Mouse (Mus musculus) forebrain, embryonic 15.5 days (tissue): ENCODE data around the gene Tgfbr3. TPM values are rescaled to one million over a fixed set of nuclear protein-coding genes. Genes with fewer than 3 reads are reported as not detected.
"Not testable (repeated sequence)": the region's sequence is repeated elsewhere in the genome, so short reads cannot be mapped to it uniquely, and the experiment has no call there.

Experiments
- ATAC-seq: fragments of 200-750 bp; cut with Nextera tagmentation; replicated peaks from 2 replicates; pipeline ENCODE4 v1.8.0; 2017; ENCODE audit warnings: mild to moderate bottlenecking, moderate TSS enrichment, moderate library complexity
- H3K27ac ChIP-seq: fragments of 300-500 bp; sonication (generic); replicated peaks from 2 replicates; pipeline ENCODE4 v1.5.1; 2015; ENCODE audit warnings: mild to moderate bottlenecking, inconsistent platforms
- H3K27me3 ChIP-seq: fragments of 300-500 bp; sonication (generic); 2 replicates; pipeline ENCODE4 v1.6.1; 2015; ENCODE audit warnings: inconsistent platforms
- H3K36me3 ChIP-seq: fragments of 300-500 bp; sonication (generic); 2 replicates; pipeline ENCODE4 v1.6.1; 2015; ENCODE audit warnings: mild to moderate bottlenecking, inconsistent platforms
- H3K4me1 ChIP-seq: fragments of 300-500 bp; sonication (generic); 2 replicates; pipeline ENCODE4 v1.6.1; 2015; ENCODE audit warnings: inconsistent platforms
- H3K4me2 ChIP-seq: fragments of 300-500 bp; sonication (generic); replicated peaks from 2 replicates; pipeline ENCODE4 v1.6.1; 2015; ENCODE audit warnings: mild to moderate bottlenecking, inconsistent platforms
- H3K4me3 ChIP-seq: fragments of 300-500 bp; sonication (generic); 2 replicates; pipeline ENCODE4 v1.5.1; 2015; ENCODE audit warnings: mild to moderate bottlenecking, inconsistent platforms
- H3K9ac ChIP-seq: fragments of 300-500 bp; sonication (generic); replicated peaks from 2 replicates; pipeline ENCODE4 v1.6.1; 2015; ENCODE audit warnings: mild to moderate bottlenecking, inconsistent platforms
- H3K9me3 ChIP-seq: fragments of 300-500 bp; sonication (generic); 2 replicates; pipeline ENCODE4 v1.6.1; 2016; ENCODE audit warnings: inconsistent platforms
- WGBS: fragments of 180-500 bp; shearing (Covaris S2); methylation state at CpG from one replicate; pipeline ENCODE4 v1.1.7; 2015; ENCODE audit warnings: mixed read lengths; 5-methylcytosine and 5-hydroxymethylcytosine counted together
- polyA plus RNA-seq: library from polyadenylated mRNA; unstranded; fragments of >200 nt; fragmentation: Nextera tagmentation; extraction: Ambion mirVana; gene quantifications from 2 replicates; pipeline ENCODE4 v1.2.1, GENCODE M21; 2015

The Tgfbr3 gene
- polyA plus RNA-seq, 1 experiment from 2014 or later: 2.0 TPM

- H3K4me1 ChIP-seq: no peaks in the 10 kb centered on the region
- H3K4me2 ChIP-seq: no peak overlapping the region
- no peaks in the 10 kb centered on the region for H3K36me3 ChIP-seq
- H3K27me3 ChIP-seq: no peaks in the 10 kb centered on the region; the same call in none of the 2 replicates
- H3K4me3 ChIP-seq: no peak overlapping the region
- H3K9ac ChIP-seq: no peak overlapping the region
- WGBS: 85% methylated on average over 9 of the region's 9 CpGs
- no peak for ATAC-seq
- H3K9me3 ChIP-seq: no peaks in the 10 kb centered on the region
- H3K27ac ChIP-seq: no peak overlapping the region
Observed at GRCm38 (mm10) chr5:107229037-107229436, 60.4 kb downstream of the Tgfbr3 start.

GRCm38 (mm10) chr5:107227580-107227979, 61.8 kb downstream of the Tgfbr3 start:
- H3K4me3 ChIP-seq: no peak overlapping the region
- no peak for ATAC-seq
- H3K9ac ChIP-seq: no peak overlapping the region
- no peak overlapping the region for H3K4me2 ChIP-seq
- H3K4me1 ChIP-seq: no peaks in the 10 kb centered on the region
- no peak overlapping the region for H3K27ac ChIP-seq
- no peaks in the 10 kb centered on the region for H3K9me3 ChIP-seq
- no peaks in the 10 kb centered on the region for H3K36me3 ChIP-seq
- no peaks in the 10 kb centered on the region; the same call in none of the 2 replicates for H3K27me3 ChIP-seq

GRCm38 (mm10) chr5:107224820-107225417, 64.5 kb downstream of the Tgfbr3 start:
- peaks cover 4% of the 10 kb centered on the region; the same call in 1 of the 2 replicates for H3K4me1 ChIP-seq
- no peaks in the 10 kb centered on the region; the same call in none of the 2 replicates for H3K27me3 ChIP-seq
- no peak overlapping the region for H3K4me2 ChIP-seq
- no peak overlapping the region for H3K27ac ChIP-seq
- H3K4me3 ChIP-seq: no peak overlapping the region
- no peaks in the 10 kb centered on the region for H3K36me3 ChIP-seq
- no peak for ATAC-seq
- 86% methylated on average over 7 of the region's 7 CpGs for WGBS
- H3K9ac ChIP-seq: no peak overlapping the region
- H3K9me3 ChIP-seq: no peaks in the 10 kb centered on the region

- no peak for ATAC-seq
- 88% methylated on average over 5 of the region's 5 CpGs for WGBS
Observed at GRCm38 (mm10) chr5:107224151-107224550, 65.3 kb downstream of the Tgfbr3 start.

GRCm38 (mm10) chr5:107223483-107223882, 65.9 kb downstream of the Tgfbr3 start:
- not testable (repeated sequence) for H3K9me3 ChIP-seq, H3K9ac ChIP-seq, H3K4me1 ChIP-seq, H3K36me3 ChIP-seq, H3K27ac ChIP-seq, ATAC-seq, H3K4me3 ChIP-seq, H3K4me2 ChIP-seq, H3K27me3 ChIP-seq
- 89% methylated on average over 2 of the region's 2 CpGs for WGBS

More at GRCm38 (mm10) chr5:107224151-107224550, 65.3 kb downstream of the Tgfbr3 start:
- Histone ChIP-seq H3K36me3 (no peaks in the 10 kb centered on the region), H3K27me3 (no peaks in the 10 kb centered on the region; the same call in none of the 2 replicates), H3K4me3 (no peak overlapping the region), H3K4me2 (no peak overlapping the region), H3K9ac (no peak overlapping the region), H3K27ac (no peak overlapping the region), H3K9me3 (no peaks in the 10 kb centered on the region), H3K4me1 (peaks cover 4% of the 10 kb centered on the region; the same call in 1 of the 2 replicates)

GRCm38 (mm10) chr5:107223029-107223428, 66.4 kb downstream of the Tgfbr3 start:
- no peaks in the 10 kb centered on the region for H3K36me3 ChIP-seq
- 85% methylated on average over 9 of the region's 9 CpGs for WGBS
- no peaks in the 10 kb centered on the region for H3K9me3 ChIP-seq
- no peak overlapping the region for H3K4me2 ChIP-seq
- H3K27me3 ChIP-seq: no peaks in the 10 kb centered on the region; the same call in 1 of the 2 replicates
- no peak overlapping the region for H3K27ac ChIP-seq
- no peak overlapping the region for H3K9ac ChIP-seq
- no peak overlapping the region for H3K4me3 ChIP-seq
- H3K4me1 ChIP-seq: peaks cover 4% of the 10 kb centered on the region; the same call in 1 of the 2 replicates
- ATAC-seq: no peak

GRCm38 (mm10) chr5:107222670-107223005, 66.8 kb downstream of the Tgfbr3 start:
- 92% methylated on average over 1 of the region's 1 CpGs for WGBS
- no peak overlapping the region for H3K4me2 ChIP-seq

GRCm38 (mm10) chr5:107221892-107222669, 67.3 kb downstream of the Tgfbr3 start:
- Histone ChIP-seq H3K9ac (no peak overlapping the region), H3K4me1 (peaks cover 4% of the 10 kb centered on the region; the same call in 1 of the 2 replicates), H3K27ac (no peak overlapping the region), H3K9me3 (no peaks in the 10 kb centered on the region), H3K27me3 (no peaks in the 10 kb centered on the region; the same call in 1 of the 2 replicates), H3K36me3 (no peaks in the 10 kb centered on the region), H3K4me3 (no peak overlapping the region), H3K4me2 (no peak overlapping the region)
- 61% methylated on average over 17 of the region's 17 CpGs for WGBS
- ATAC-seq: no peak

More at GRCm38 (mm10) chr5:107222670-107223005, 66.8 kb downstream of the Tgfbr3 start:
- Histone ChIP-seq H3K27me3 (no peaks in the 10 kb centered on the region; the same call in 1 of the 2 replicates), H3K36me3 (no peaks in the 10 kb centered on the region), H3K4me3 (no peak overlapping the region), H3K4me1 (peaks cover 4% of the 10 kb centered on the region; the same call in 1 of the 2 replicates), H3K9ac (no peak overlapping the region), H3K9me3 (no peaks in the 10 kb centered on the region), H3K27ac (no peak overlapping the region)
- no peak for ATAC-seq

- H3K36me3 ChIP-seq: no peaks in the 10 kb centered on the region
- H3K4me3 ChIP-seq: no peak overlapping the region
- 95% methylated on average over 5 of the region's 5 CpGs for WGBS
- H3K4me1 ChIP-seq: peaks cover 4% of the 10 kb centered on the region; the same call in 1 of the 2 replicates
- no peak overlapping the region for H3K9ac ChIP-seq
- H3K27me3 ChIP-seq: no peaks in the 10 kb centered on the region; the same call in 1 of the 2 replicates
- no peak for ATAC-seq
- no peak overlapping the region for H3K27ac ChIP-seq
- no peaks in the 10 kb centered on the region for H3K9me3 ChIP-seq
- H3K4me2 ChIP-seq: no peak overlapping the region
Observed at GRCm38 (mm10) chr5:107220936-107221335, 68.5 kb downstream of the Tgfbr3 start.

GRCm38 (mm10) chr5:107219883-107220282, 69.5 kb downstream of the Tgfbr3 start:
- Histone ChIP-seq H3K4me3 (no peak overlapping the region), H3K9me3 (no peaks in the 10 kb centered on the region), H3K27me3 (no peaks in the 10 kb centered on the region; the same call in 1 of the 2 replicates), H3K9ac (no peak overlapping the region), H3K4me1 (peaks cover 4% of the 10 kb centered on the region; the same call in 1 of the 2 replicates), H3K4me2 (no peak overlapping the region), H3K36me3 (no peaks in the 10 kb centered on the region), H3K27ac (no peak overlapping the region)
- 71% methylated on average over 6 of the region's 6 CpGs for WGBS
- no peak for ATAC-seq

- peaks cover 4% of the 10 kb centered on the region; the same call in 1 of the 2 replicates for H3K4me1 ChIP-seq
- H3K4me2 ChIP-seq: no peak overlapping the region
- H3K27me3 ChIP-seq: no peaks in the 10 kb centered on the region
- H3K4me3 ChIP-seq: no peak overlapping the region
- 92% methylated on average over 6 of the region's 6 CpGs for WGBS
- no peak overlapping the region for H3K27ac ChIP-seq
- no peak for ATAC-seq
- no peaks in the 10 kb centered on the region for H3K36me3 ChIP-seq
- H3K9ac ChIP-seq: no peak overlapping the region
- H3K9me3 ChIP-seq: no peaks in the 10 kb centered on the region
Observed at GRCm38 (mm10) chr5:107219318-107219717, 70.1 kb downstream of the Tgfbr3 start.

GRCm38 (mm10) chr5:107218594-107218993, 70.8 kb downstream of the Tgfbr3 start:
- H3K4me1 ChIP-seq: peaks cover 4% of the 10 kb centered on the region; the same call in 1 of the 2 replicates
- no peak overlapping the region for H3K4me2 ChIP-seq
- no peak overlapping the region for H3K27ac ChIP-seq
- H3K36me3 ChIP-seq: no peaks in the 10 kb centered on the region
- no peak overlapping the region for H3K4me3 ChIP-seq
- H3K27me3 ChIP-seq: no peaks in the 10 kb centered on the region
- 71% methylated on average over 3 of the region's 3 CpGs for WGBS
- H3K9ac ChIP-seq: no peak overlapping the region
- no peak for ATAC-seq
- H3K9me3 ChIP-seq: no peaks in the 10 kb centered on the region
